ENCODE assay signal across 16 mouse cellular contexts in the genomic region with DNA sequence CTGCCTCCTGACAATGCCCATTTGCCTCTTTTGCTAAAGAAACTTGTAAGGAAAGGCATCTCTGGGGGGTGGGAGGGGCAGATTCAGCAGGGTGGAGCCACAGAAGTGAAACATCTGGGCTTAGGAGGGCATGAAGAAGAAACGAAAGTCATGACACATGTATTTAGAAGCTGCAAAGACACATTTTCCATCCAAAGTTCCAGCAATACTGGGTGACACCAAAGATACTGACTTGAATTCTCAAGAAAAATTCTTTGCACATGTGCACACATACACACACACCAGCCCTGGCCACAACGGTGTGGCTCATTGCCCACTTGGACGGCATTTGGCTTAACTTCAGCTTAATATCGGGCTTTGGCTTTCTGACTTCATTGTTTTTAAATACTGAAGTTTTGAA. TPM values are rescaled to one million over a fixed set of nuclear protein-coding genes. Genes with fewer than 3 reads are reported as not detected.
DNase-seq lines count a peak whose midpoint lies in the region; ATAC-seq and TF ChIP-seq lines count a peak whose summit lies in the region.
"Had no signal": no experiment of that assay in that cellular context is flagged by ENCODE, and none has a peak within 500 bp of the region (broad histone marks: within the 10 kb centered on the region; RNA-seq: fewer than 3 reads in every experiment).

No protein-coding gene starts in this region.

- H3K4me1 ChIP-seq in CH12.LX (ENCODE audit: control insufficient read depth in 1 of 2, insufficient read depth in 2 of 2): peaks cover 0 to 24% of the 10 kb centered on the region in 2 experiments; a peak in 2 of 4 replicates
- H3K4me1 ChIP-seq in intestine, embryonic 15.5 days (replicated peaks): no peaks in the 10 kb centered on the region
- H3K4me1 ChIP-seq: embryonic facial prominence, embryonic 12.5 days had no signal

- TF ChIP-seq POLR2A in CH12.LX (IDR thresholded peaks at IDR 0.05; ENCODE audit: low read depth, low read length): no peak

- H3K79me2 ChIP-seq in CH12.LX (replicated peaks; ENCODE audit: control insufficient read depth, extremely low read depth, insufficient read depth, poor library complexity, severe bottlenecking): no peaks in the 10 kb centered on the region

- H3K27me3 ChIP-seq in CH12.LX (replicated peaks): no peaks in the 10 kb centered on the region
- H3K27me3 ChIP-seq in intestine, embryonic 15.5 days (replicated peaks): no peaks in the 10 kb centered on the region
- H3K27me3 ChIP-seq: embryonic facial prominence, embryonic 12.5 days had no signal

- peak overlapping the region in 1 of 3 experiments; percentile 29 for H3K4me3 ChIP-seq in CH12.LX (replicated peaks in 1 of 3; ENCODE audit: low read depth in 2 of 3, low read length in 2 of 3, poor library complexity in 1 of 3)
- H3K4me3 ChIP-seq in intestine, embryonic 15.5 days (replicated peaks): no peak overlapping the region
- H3K4me3 ChIP-seq: embryonic facial prominence, embryonic 12.5 days had no signal

- no peak for TF ChIP-seq CTCF in CH12.LX (conservative IDR thresholded peaks at IDR 0.05 in 1 of 2, IDR thresholded peaks at IDR 0.05 in 1 of 2; ENCODE audit: low read depth in 2 of 2, low read length in 2 of 2)

- H3K27ac ChIP-seq in CH12.LX (ENCODE audit: insufficient read depth, low read depth): peak overlapping the region; percentile 70
- H3K27ac ChIP-seq in intestine, embryonic 15.5 days: no peak overlapping the region
- H3K27ac ChIP-seq: embryonic facial prominence, embryonic 12.5 days had no signal

- WGBS in intestine, embryonic 15.5 days: 91% methylated on average over 4 of the region's 4 CpGs

- TF ChIP-seq EP300 in CH12.LX (IDR thresholded peaks at IDR 0.05; ENCODE audit: low read length): peak; percentile 78

- DNase-seq in lung, postnatal 10 days: peak; percentile 29
- DNase-seq in lung, postnatal 36 days: no peak
- peak; percentile 70 for DNase-seq in CH12.LX (ENCODE audit: extremely low read depth)
- DNase-seq in gastrocnemius, adult 8-10 months (ENCODE audit: low spot score in 2 of 2): peak; percentile 16 to 30
- no peak for DNase-seq in frontal cortex, postnatal 10 days (ENCODE audit: low spot score in 2 of 2)
- DNase-seq in adrenal gland, adult 18-20 months (ENCODE audit: low spot score in 2 of 2): no peak
- DNase-seq: cerebellum, postnatal 14 days; kidney, postnatal 10 days; layer of hippocampus, postnatal 36 days; lung, embryonic 14.5 days had no signal

- peaks cover 19 to 42% of the 10 kb centered on the region in 2 experiments for H3K36me3 ChIP-seq in CH12.LX (replicated peaks in 1 of 2; ENCODE audit: control insufficient read depth in 1 of 2, insufficient read depth in 1 of 2, low read length in 1 of 2)
- no peaks in the 10 kb centered on the region for H3K36me3 ChIP-seq in intestine, embryonic 15.5 days

- peak overlapping the region; percentile 89 for H3K4me2 ChIP-seq in CH12.LX (ENCODE audit: insufficient read depth, low read depth, poor library complexity, severe bottlenecking)
- no peak overlapping the region for H3K4me2 ChIP-seq in intestine, embryonic 15.5 days (replicated peaks)
- H3K4me2 ChIP-seq: embryonic facial prominence, embryonic 12.5 days; lung, embryonic 14.5 days had no signal

- dilution Hi-C loops in CH12.LX (cut with MboI; ENCODE audit: extremely low pct_ligation_motif_present, extremely low pct_unique_long_range_greater_than_20kb, low sequenced_read_pairs): no loop called here

- TF ChIP-seq RAD21 in CH12.LX (IDR thresholded peaks at IDR 0.05; ENCODE audit: low read depth, low read length): no peak

- H3K9me3 ChIP-seq in CH12.LX (replicated peaks; ENCODE audit: low read length): no peaks in the 10 kb centered on the region
- no peaks in the 10 kb centered on the region for H3K9me3 ChIP-seq in intestine, embryonic 15.5 days
- H3K9me3 ChIP-seq: embryonic facial prominence, embryonic 12.5 days; G1E had no signal

- no peak overlapping the region for H3K9ac ChIP-seq in CH12.LX (ENCODE audit: insufficient read depth, low read depth)
- H3K9ac ChIP-seq in intestine, embryonic 15.5 days: no peak overlapping the region
- H3K9ac ChIP-seq: embryonic facial prominence, embryonic 12.5 days; lung, embryonic 14.5 days had no signal

- ATAC-seq in megakaryocyte-erythroid progenitor cell, adult 5-6 weeks (replicated peaks; ENCODE audit: low FRiP score, low TSS enrichment, poor library complexity, severe bottlenecking): peak; percentile 60
- no peak for ATAC-seq in intestine, embryonic 15.5 days
- ATAC-seq: activated CD4-positive, CD25-positive, alpha-beta regulatory T cell, adult 4 months; forebrain, embryonic 16.5 days had no signal

- in situ Hi-C loops in CH12.LX (cut with MboI; ENCODE audit: low pct_ligation_motif_present, low pct_unique_long_range_greater_than_20kb, low sequenced_read_pairs): no loop called here

TF ChIP-seq in CH12.LX, 34 proteins besides CTCF, POLR2A, EP300 and RAD21:
- TF ChIP-seq MAFK (IDR thresholded peaks at IDR 0.05; ENCODE audit: insufficient replicate concordance, low read length) (no peak), MYC (IDR thresholded peaks at IDR 0.05; ENCODE audit: low read depth, low read length) (peak; percentile 91), CHD1 (IDR thresholded peaks at IDR 0.05; ENCODE audit: low read depth, low read length) (0 out of 2 replicates have a peak, but pooled peaks have one; percentile 17), CHD2 (IDR thresholded peaks at IDR 0.05; ENCODE audit: low read length) (no peak), MXI1 (IDR thresholded peaks at IDR 0.05; ENCODE audit: low read depth, low read length) (peak; percentile 78; the same call in 1 of the 2 replicates), UBTF (IDR thresholded peaks at IDR 0.05; ENCODE audit: low read depth, low read length) (no peak), ELF1 (IDR thresholded peaks at IDR 0.05; ENCODE audit: low read depth, low read length) (no peak), IRF4 (IDR thresholded peaks at IDR 0.05; ENCODE audit: low read depth, low read length) (peak; percentile 79), BHLHE40 (IDR thresholded peaks at IDR 0.05; ENCODE audit: low read depth, low read length) (peak; percentile 57), KAT2A (IDR thresholded peaks at IDR 0.05; ENCODE audit: insufficient replicate concordance, low read length) (no peak), MAX (IDR thresholded peaks at IDR 0.05; ENCODE audit: low read length) (peak; percentile 77), MAZ (IDR thresholded peaks at IDR 0.05; ENCODE audit: low read depth, low read length) (no peak), ETS1 (conservative IDR thresholded peaks at IDR 0.05; ENCODE audit: low read depth, low read length) (peak; percentile 83), TCF12 (IDR thresholded peaks at IDR 0.05; ENCODE audit: low read depth, low read length) (peak; percentile 56), JUN (IDR thresholded peaks at IDR 0.05; ENCODE audit: insufficient read depth, low read depth, low read length) (peak; percentile 54)
TF ChIP-seq in CH12.LX: peak in this region for 9.

RNA-seq across cellular contexts. Expression of gene Ugcg, which starts 35.8 kb away (rescaled TPM):
- total RNA-seq in CH12.LX (2012; rRNA removed) (28.7 and 33.8 TPM in 2 replicates), CH12.LX (2014; rRNA removed) (68.7 and 69.5 TPM in 2 replicates)
- polyA plus RNA-seq in CH12.LX (2012; ENCODE audit: insufficient read length, low read depth): 24.2 and 25.8 TPM in 2 replicates
- total RNA-seq in gastrocnemius, adult 8-10 months (2022): 1 to 10 TPM; 4.6 to 5.9 (median 5.4) TPM
- 223 and 236 TPM in 2 replicates for total RNA-seq in megakaryocyte-erythroid progenitor cell, adult 5-6 weeks (2014; fragmentation: Nextera tagmentation)
- total RNA-seq in megakaryocyte-erythroid progenitor cell, adult 5-6 weeks (2017): 225 and 282 TPM in 2 replicates
- polyA plus RNA-seq in intestine, embryonic 15.5 days (2015; fragmentation: Nextera tagmentation; extraction: Ambion mirVana): 10.7 and 11.5 TPM in 2 replicates
- total RNA-seq in adrenal gland, adult 18-20 months (2021): 10 to 100 TPM; 31.7 to 32.0 TPM

Comparison
In these comparisons a context has a peak if more than half of its experiments do, and no peak if none do; other contexts are left out.
1. DNase-seq: peak in lung, postnatal 10 days (single experiment), CH12.LX (single experiment) and gastrocnemius, adult 8-10 months (2 of 2); none in lung, postnatal 36 days (single experiment), frontal cortex, postnatal 10 days (0 of 2) and adrenal gland, adult 18-20 months (0 of 2).
2. RNA of gene Ugcg, which starts 35.8 kb away (total RNA-seq): 223 to 282 TPM in megakaryocyte-erythroid progenitor cell, adult 5-6 weeks, 28.7 to 69.5 TPM in CH12.LX and 31.7 to 32.0 TPM in adrenal gland, adult 18-20 months; 4.6 to 5.9 TPM in gastrocnemius, adult 8-10 months; every median in the first group is over 4 times any median in the second.